In the genomic region with DNA sequence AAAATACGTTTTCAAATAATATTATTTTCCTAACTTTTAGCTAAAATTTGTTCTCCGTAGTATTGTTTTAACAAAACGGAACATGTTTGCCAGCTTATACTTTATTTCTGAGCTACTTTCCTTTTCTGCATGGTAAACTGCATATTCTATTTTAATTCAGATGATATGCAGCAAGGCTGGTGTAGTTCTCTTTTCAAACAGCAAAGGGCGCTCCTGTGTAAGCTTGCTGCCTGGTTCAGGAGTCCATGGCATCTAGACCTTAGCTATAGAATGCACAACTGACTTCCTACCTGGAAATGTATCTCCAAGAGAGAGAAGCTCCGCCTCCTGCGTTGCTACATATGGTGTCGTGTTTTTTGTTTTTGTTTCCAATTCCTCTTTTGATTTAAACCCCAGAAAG, we compare ENCODE assay signal across 11 mouse cellular contexts.
DNase-seq lines count a peak whose midpoint lies in the region; ATAC-seq and TF ChIP-seq lines count a peak whose summit lies in the region.
"Had no signal": no experiment of that assay in that cellular context is flagged by ENCODE, and none has a peak within 500 bp of the region (broad histone marks: within the 10 kb centered on the region; RNA-seq: fewer than 3 reads in every experiment).

No protein-coding gene starts in this region.

- H3K36me3 ChIP-seq in intestine, postnatal 0 days (ENCODE audit: control insufficient read depth, insufficient read depth), result no peaks in the 10 kb centered on the region
- no peaks in the 10 kb centered on the region for H3K36me3 ChIP-seq in intestine, embryonic 16.5 days (ENCODE audit: control insufficient read depth, insufficient read depth, low read length)
- no peaks in the 10 kb centered on the region for H3K36me3 ChIP-seq in liver, postnatal 0 days (replicated peaks; ENCODE audit: insufficient read depth, low read length)
- H3K36me3 ChIP-seq: heart, embryonic 15.5 days; lung, embryonic 15.5 days; stomach, embryonic 15.5 days had no signal

- TF ChIP-seq EP300 in liver, postnatal 0 days (IDR thresholded peaks at IDR 0.05; ENCODE audit: low read depth), result no peak

- no peak overlapping the region for H3K4me3 ChIP-seq in intestine, postnatal 0 days (ENCODE audit: low read depth, low read length)
- no peak overlapping the region for H3K4me3 ChIP-seq in intestine, embryonic 16.5 days (ENCODE audit: low read length)
- H3K4me3 ChIP-seq in liver, postnatal 0 days (ENCODE audit: low read depth, low read length), result no peak overlapping the region
- H3K4me3 ChIP-seq: heart, embryonic 15.5 days; lung, embryonic 15.5 days; stomach, embryonic 15.5 days had no signal

- no peak for ATAC-seq in intestine, postnatal 0 days
- no peak for ATAC-seq in intestine, embryonic 16.5 days
- ATAC-seq in liver, postnatal 0 days, result no peak

- intact Hi-C loops in left cerebral cortex, postnatal 36 days (cut with DNase I), result no loop called here

- H3K27me3 ChIP-seq in intestine, postnatal 0 days (replicated peaks; ENCODE audit: control insufficient read depth, insufficient read depth, low read length), result no peaks in the 10 kb centered on the region
- H3K27me3 ChIP-seq in intestine, embryonic 16.5 days (replicated peaks; ENCODE audit: control insufficient read depth, insufficient read depth, low read length), result no peaks in the 10 kb centered on the region
- H3K27me3 ChIP-seq in liver, postnatal 0 days (ENCODE audit: insufficient read depth, low read length), result no peaks in the 10 kb centered on the region
- H3K27me3 ChIP-seq: heart, embryonic 15.5 days; lung, embryonic 15.5 days; stomach, embryonic 15.5 days had no signal

- H3K9ac ChIP-seq in intestine, postnatal 0 days (ENCODE audit: low read depth, low read length), result no peak overlapping the region
- no peak overlapping the region for H3K9ac ChIP-seq in intestine, embryonic 16.5 days (ENCODE audit: low read depth, low read length)
- no peak overlapping the region for H3K9ac ChIP-seq in liver, postnatal 0 days (replicated peaks)
- H3K9ac ChIP-seq: heart, embryonic 15.5 days; lung, embryonic 15.5 days; stomach, embryonic 15.5 days had no signal

- no peak overlapping the region for H3K27ac ChIP-seq in intestine, postnatal 0 days (ENCODE audit: low read depth, low read length)
- H3K27ac ChIP-seq in intestine, embryonic 16.5 days (ENCODE audit: low read length), result no peak overlapping the region
- H3K27ac ChIP-seq in liver, postnatal 0 days (ENCODE audit: low read depth), result no peak overlapping the region
- H3K27ac ChIP-seq: heart, embryonic 15.5 days; lung, embryonic 15.5 days; stomach, embryonic 15.5 days had no signal

- H3K4me1 ChIP-seq in intestine, postnatal 0 days (replicated peaks; ENCODE audit: control insufficient read depth, insufficient read depth, low read length), result no peaks in the 10 kb centered on the region
- no peaks in the 10 kb centered on the region for H3K4me1 ChIP-seq in intestine, embryonic 16.5 days (ENCODE audit: control insufficient read depth, insufficient read depth, low read length)
- no peaks in the 10 kb centered on the region for H3K4me1 ChIP-seq in liver, postnatal 0 days (ENCODE audit: insufficient read depth)
- H3K4me1 ChIP-seq: heart, embryonic 15.5 days; lung, embryonic 15.5 days; stomach, embryonic 15.5 days had no signal

- DNase-seq in adrenal gland, adult (ENCODE audit: inconsistent age in 2 of 2, low spot score in 1 of 2), result peak; percentile 24 to 85
- DNase-seq in embryo, embryonic 10.5 days (ENCODE audit: low spot score), result peak; percentile 36
- peak; percentile 15 to 17 for DNase-seq in left cerebral cortex, postnatal 36 days (ENCODE audit: low spot score in 2 of 2)
- DNase-seq in liver, postnatal 0 days, result no peak
- DNase-seq in heart, adult 8-10 months (ENCODE audit: low spot score), result no peak
- DNase-seq in spleen, adult 12 weeks (ENCODE audit: low spot score), result no peak

- H3K4me2 ChIP-seq in intestine, postnatal 0 days (replicated peaks; ENCODE audit: low read depth), result no peak overlapping the region
- no peak overlapping the region for H3K4me2 ChIP-seq in intestine, embryonic 16.5 days (ENCODE audit: low read depth, low read length)
- H3K4me2 ChIP-seq in liver, postnatal 0 days (ENCODE audit: low read depth, low read length), result no peak overlapping the region
- H3K4me2 ChIP-seq: heart, embryonic 15.5 days; lung, embryonic 15.5 days; stomach, embryonic 15.5 days had no signal

- peak; percentile 50 for TF ChIP-seq CTCF in intestine, postnatal 0 days (IDR thresholded peaks at IDR 0.05; ENCODE audit: low read depth)
- no peak for TF ChIP-seq CTCF in liver, postnatal 0 days (IDR thresholded peaks at IDR 0.05; ENCODE audit: low read depth)

- whole genome bisulfite sequencing in intestine, postnatal 0 days, result 71% methylated on average over 7 of the region's 7 CpGs
- 65% methylated on average over 7 of the region's 7 CpGs for WGBS in intestine, embryonic 16.5 days
- WGBS in liver, postnatal 0 days (ENCODE audit: insufficient replicate concordance), result 55% methylated on average over 7 of the region's 7 CpGs

- H3K9me3 ChIP-seq in intestine, postnatal 0 days (ENCODE audit: control insufficient read depth), result no peaks in the 10 kb centered on the region
- H3K9me3 ChIP-seq in intestine, embryonic 16.5 days (ENCODE audit: control insufficient read depth, low read length), result no peaks in the 10 kb centered on the region
- no peaks in the 10 kb centered on the region for H3K9me3 ChIP-seq in liver, postnatal 0 days (ENCODE audit: low read length)
- H3K9me3 ChIP-seq: heart, embryonic 15.5 days; lung, embryonic 15.5 days; stomach, embryonic 15.5 days had no signal

Comparison
In these comparisons a context has a peak if more than half of its experiments do, and no peak if none do; other contexts are left out.
1. DNase-seq: peak in adrenal gland, adult (2 of 2), embryo, embryonic 10.5 days (single experiment) and left cerebral cortex, postnatal 36 days (2 of 2); none in liver, postnatal 0 days (single experiment), heart, adult 8-10 months (single experiment) and spleen, adult 12 weeks (single experiment).